Mouse (Mus musculus): ENCODE results near the gene Hbq1a. TPM values are rescaled to one million over a fixed set of nuclear protein-coding genes. Genes with fewer than 3 reads are reported as not detected.
"Not testable (repeated sequence)": the region's sequence is repeated elsewhere in the genome, so short reads cannot be mapped to it uniquely, and the experiment has no call there.

The Hbq1a gene
- polyA plus RNA-seq, 1 experiment from 2014 or later: 0.94 TPM

DNA sequence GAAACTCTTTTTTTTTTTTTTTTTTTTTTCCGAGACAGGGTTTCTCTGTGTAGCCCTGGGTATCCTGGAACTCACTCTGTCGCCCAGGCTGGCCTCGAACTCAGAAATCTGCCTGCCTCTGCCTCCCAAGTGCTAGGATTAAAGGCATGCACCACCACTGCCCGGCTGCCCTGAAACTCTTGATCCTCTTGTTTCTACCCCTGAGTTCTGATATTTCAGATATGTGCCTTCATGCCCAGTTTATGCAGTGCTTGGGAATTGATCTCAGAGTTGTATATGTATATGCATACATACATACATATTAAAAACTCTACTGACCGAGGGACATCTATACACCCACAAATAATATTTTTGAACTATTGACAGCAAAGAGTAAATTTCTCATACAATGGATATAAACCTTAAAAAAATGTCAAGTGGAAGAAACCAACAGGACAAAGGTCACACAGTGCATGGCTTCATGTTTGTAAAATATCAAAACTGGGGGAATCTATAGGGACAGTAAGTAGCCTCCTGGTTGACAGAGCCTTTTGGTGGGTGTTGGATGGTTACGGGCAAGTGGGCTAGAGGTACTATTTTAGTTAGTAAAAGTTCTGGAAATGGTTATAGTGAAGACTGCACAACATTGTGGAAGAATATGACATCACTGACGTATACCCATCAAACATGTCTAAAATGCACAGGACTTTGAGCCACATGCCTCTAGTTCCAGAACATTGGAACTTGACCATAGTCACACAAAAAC lies 14.7 kb upstream of the Hbq1a start:
- no peak for TF ChIP-seq CTCF (IDR thresholded peaks at IDR 0.05)
- TF ChIP-seq EP300 (IDR thresholded peaks at IDR 0.05): no peak
- H3K9ac ChIP-seq (replicated peaks; ENCODE audit: low read depth): no peak overlapping the region
- no peaks in the 10 kb centered on the region for H3K4me1 ChIP-seq (ENCODE audit: insufficient read depth, low read depth, low read length)
- ATAC-seq: no peak
- no peaks in the 10 kb centered on the region for H3K27me3 ChIP-seq (replicated peaks; ENCODE audit: insufficient read depth, low read length)
- no peaks in the 10 kb centered on the region for H3K9me3 ChIP-seq (ENCODE audit: low read length)
- no peaks in the 10 kb centered on the region for H3K36me3 ChIP-seq (ENCODE audit: insufficient read depth, low read length)
- no peak overlapping the region for H3K4me3 ChIP-seq (ENCODE audit: low read depth, low read length)
- no peak overlapping the region for H3K4me2 ChIP-seq (replicated peaks; ENCODE audit: low read depth, low read length)
- 71% methylated on average over 7 of the region's 7 CpGs for WGBS
- no peak for DNase-seq (ENCODE audit: low spot score)
- H3K27ac ChIP-seq (ENCODE audit: low read length): no peak overlapping the region

DNA sequence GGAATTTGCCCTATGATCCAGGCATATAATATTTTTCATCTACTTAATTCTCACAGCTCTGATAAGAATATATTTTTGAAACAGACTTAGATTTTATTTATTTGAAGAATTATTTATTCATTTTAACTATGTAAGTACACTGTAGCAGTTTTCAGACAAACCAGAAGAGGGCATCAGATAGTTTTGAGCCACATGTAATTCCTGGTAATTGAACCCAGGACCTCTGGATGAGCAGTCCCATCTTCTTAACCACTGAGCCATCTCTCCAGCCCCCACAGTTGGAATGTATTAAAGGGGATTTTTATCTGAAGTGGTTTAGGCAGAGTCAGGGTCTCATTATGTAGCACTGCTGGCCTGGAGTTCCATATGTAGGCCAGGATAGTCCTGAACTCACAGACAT lies 14.0 kb upstream of the Hbq1a start:
- H3K4me2 ChIP-seq (replicated peaks; ENCODE audit: low read depth, low read length); H3K27ac ChIP-seq (ENCODE audit: low read length); ATAC-seq; DNase-seq (ENCODE audit: low spot score); H3K9ac ChIP-seq (replicated peaks; ENCODE audit: low read depth); H3K36me3 ChIP-seq (ENCODE audit: insufficient read depth, low read length); H3K4me1 ChIP-seq (ENCODE audit: insufficient read depth, low read depth, low read length); H3K4me3 ChIP-seq (ENCODE audit: low read depth, low read length); H3K27me3 ChIP-seq (replicated peaks; ENCODE audit: insufficient read depth, low read length); H3K9me3 ChIP-seq (ENCODE audit: low read length): not testable (repeated sequence)

DNA sequence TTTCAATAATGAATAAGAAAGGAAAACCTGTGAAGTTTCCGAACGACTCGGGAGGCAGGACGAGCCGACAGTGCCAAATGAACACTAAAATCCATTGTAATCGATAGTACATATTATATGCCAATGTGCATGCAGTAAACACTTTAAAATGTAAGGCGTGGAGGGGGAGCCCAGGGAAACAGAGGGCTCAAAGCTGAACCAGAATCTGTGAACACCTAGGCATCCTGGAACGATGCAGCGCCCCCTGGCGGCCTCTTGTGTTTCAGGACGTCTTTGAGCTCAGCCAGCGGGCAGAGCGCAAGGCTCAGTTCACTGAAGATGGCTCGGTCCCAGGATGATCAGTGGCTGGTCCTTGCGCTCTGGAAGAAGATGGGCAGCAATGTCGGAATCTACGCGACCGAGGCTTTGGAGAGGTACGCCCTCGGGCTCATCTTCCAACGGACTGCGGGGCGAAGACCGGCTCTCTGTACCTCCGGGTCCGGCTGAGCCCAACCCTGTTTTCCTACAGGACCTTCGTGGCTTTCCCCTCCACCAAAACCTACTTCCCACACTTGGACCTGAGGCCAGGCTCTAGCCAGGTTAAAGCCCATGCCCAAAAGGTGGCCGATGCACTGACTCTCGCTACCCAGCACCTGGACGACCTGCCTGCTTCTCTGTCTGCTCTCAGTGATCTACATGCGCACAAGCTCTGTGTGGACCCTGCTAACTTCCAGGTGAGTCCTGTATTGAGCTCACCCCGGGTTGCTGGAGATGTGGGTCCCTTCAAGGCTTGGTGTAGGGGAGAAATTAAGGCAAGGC lies 13.0 kb upstream of the Hbq1a start, which contains the start of gene Hbq1b:
TSS of gene Hbq1b (plus strand) at position 271 of the 798 bp plus-strand sequence.
- not testable (repeated sequence) for H3K27ac ChIP-seq (ENCODE audit: low read length); H3K9ac ChIP-seq (replicated peaks; ENCODE audit: low read depth); H3K9me3 ChIP-seq (ENCODE audit: low read length); H3K36me3 ChIP-seq (ENCODE audit: insufficient read depth, low read length); H3K4me3 ChIP-seq (ENCODE audit: low read depth, low read length); H3K4me1 ChIP-seq (ENCODE audit: insufficient read depth, low read depth, low read length); H3K27me3 ChIP-seq (replicated peaks; ENCODE audit: insufficient read depth, low read length)
- 22% methylated on average over 29 of the region's 33 CpGs for WGBS
- peak; percentile 63 for ATAC-seq
- peak; percentile 51 for DNase-seq (ENCODE audit: low spot score)
- H3K4me2 ChIP-seq (replicated peaks; ENCODE audit: low read depth, low read length): 0 out of 2 replicates have a peak within 1 kb of the TSS, but pooled peaks have one; percentile 17
- TF ChIP-seq CTCF (IDR thresholded peaks at IDR 0.05): peak; percentile 79

DNA sequence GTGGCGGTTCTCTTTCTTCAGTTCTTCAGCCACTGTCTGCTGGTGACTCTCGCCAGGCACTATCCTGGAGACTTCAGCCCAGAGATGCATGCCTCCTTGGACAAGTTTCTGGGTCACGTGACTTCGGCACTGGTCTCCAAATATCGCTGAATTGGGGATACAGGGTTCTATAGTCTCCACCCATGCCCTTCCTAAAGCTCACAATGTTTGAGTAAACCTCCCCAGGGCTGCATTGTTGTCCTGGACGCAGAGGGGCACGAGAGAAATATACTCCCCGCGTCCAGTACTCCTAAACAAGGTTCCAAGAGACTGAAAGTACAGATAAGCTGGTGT lies 12.4 kb upstream of the Hbq1a start:
- no peak overlapping the region for H3K9ac ChIP-seq (replicated peaks; ENCODE audit: low read depth)
- no peak; the same call in 1 of the 2 replicates for ATAC-seq
- TF ChIP-seq EP300 (IDR thresholded peaks at IDR 0.05) (no peak), CTCF (IDR thresholded peaks at IDR 0.05) (no peak)
- no peak overlapping the region for H3K4me3 ChIP-seq (ENCODE audit: low read depth, low read length)
- H3K27ac ChIP-seq (ENCODE audit: low read length): no peak overlapping the region
- H3K36me3 ChIP-seq (ENCODE audit: insufficient read depth, low read length): no peaks in the 10 kb centered on the region
- DNase-seq (ENCODE audit: low spot score): no peak
- 69% methylated on average over 9 of the region's 9 CpGs for WGBS
- no peaks in the 10 kb centered on the region for H3K4me1 ChIP-seq (ENCODE audit: insufficient read depth, low read depth, low read length)
- no peaks in the 10 kb centered on the region for H3K9me3 ChIP-seq (ENCODE audit: low read length)
- no peak overlapping the region for H3K4me2 ChIP-seq (replicated peaks; ENCODE audit: low read depth, low read length)
- H3K27me3 ChIP-seq (replicated peaks; ENCODE audit: insufficient read depth, low read length): no peaks in the 10 kb centered on the region

DNA sequence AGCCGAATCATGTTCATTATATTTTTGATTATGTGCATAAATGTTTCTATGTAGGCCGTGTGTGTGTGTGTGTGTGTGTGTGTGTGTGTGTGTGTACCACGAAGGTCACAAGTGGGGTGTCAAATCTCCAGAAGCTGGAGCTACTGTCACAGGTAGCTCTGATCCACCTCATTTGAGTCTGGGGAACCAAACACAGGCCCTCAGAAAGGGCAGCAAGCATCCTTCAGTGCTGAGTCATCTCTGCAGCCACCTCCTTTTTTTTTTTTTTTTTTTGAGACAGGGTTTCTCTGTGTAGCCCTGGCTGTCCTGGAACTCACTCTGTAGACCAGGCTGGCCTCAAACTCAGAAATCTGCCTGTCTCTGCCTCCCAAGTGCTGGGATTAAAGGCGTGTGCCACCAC lies 7.0 kb upstream of the Hbq1a start:
- not testable (repeated sequence) for H3K27me3 ChIP-seq (replicated peaks; ENCODE audit: insufficient read depth, low read length); DNase-seq (ENCODE audit: low spot score); H3K36me3 ChIP-seq (ENCODE audit: insufficient read depth, low read length); H3K4me1 ChIP-seq (ENCODE audit: insufficient read depth, low read depth, low read length); H3K4me2 ChIP-seq (replicated peaks; ENCODE audit: low read depth, low read length); H3K4me3 ChIP-seq (ENCODE audit: low read depth, low read length); H3K9me3 ChIP-seq (ENCODE audit: low read length); H3K9ac ChIP-seq (replicated peaks; ENCODE audit: low read depth); H3K27ac ChIP-seq (ENCODE audit: low read length); ATAC-seq
- WGBS: 70% methylated on average over 4 of the region's 4 CpGs

DNA sequence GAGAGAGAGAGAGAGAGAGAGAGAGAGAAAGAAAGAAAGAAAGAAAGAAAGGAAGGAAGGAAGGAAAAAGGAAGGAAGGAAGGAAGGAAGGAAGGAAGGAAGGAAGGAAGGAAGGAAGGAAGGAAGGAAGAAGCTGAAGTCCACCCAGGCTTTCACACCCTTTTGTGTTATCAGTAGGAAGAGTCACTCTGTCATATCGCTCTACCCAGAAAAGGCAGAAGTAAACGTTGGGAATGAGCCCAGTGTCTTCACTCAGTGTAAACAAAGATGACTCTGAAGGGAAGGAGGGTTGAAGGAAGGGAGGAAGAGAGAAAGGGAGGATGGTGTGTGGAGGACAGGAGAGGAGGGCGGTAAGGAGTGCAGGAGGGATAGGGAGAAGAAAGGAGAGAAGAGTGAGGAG lies 6.4 kb upstream of the Hbq1a start:
- ATAC-seq; H3K36me3 ChIP-seq (ENCODE audit: insufficient read depth, low read length); H3K27me3 ChIP-seq (replicated peaks; ENCODE audit: insufficient read depth, low read length); H3K4me1 ChIP-seq (ENCODE audit: insufficient read depth, low read depth, low read length); H3K9me3 ChIP-seq (ENCODE audit: low read length); H3K9ac ChIP-seq (replicated peaks; ENCODE audit: low read depth); H3K4me3 ChIP-seq (ENCODE audit: low read depth, low read length); H3K4me2 ChIP-seq (replicated peaks; ENCODE audit: low read depth, low read length); H3K27ac ChIP-seq (ENCODE audit: low read length); DNase-seq (ENCODE audit: low spot score): not testable (repeated sequence)
- WGBS: 18% methylated on average over 2 of the region's 3 CpGs

DNA sequence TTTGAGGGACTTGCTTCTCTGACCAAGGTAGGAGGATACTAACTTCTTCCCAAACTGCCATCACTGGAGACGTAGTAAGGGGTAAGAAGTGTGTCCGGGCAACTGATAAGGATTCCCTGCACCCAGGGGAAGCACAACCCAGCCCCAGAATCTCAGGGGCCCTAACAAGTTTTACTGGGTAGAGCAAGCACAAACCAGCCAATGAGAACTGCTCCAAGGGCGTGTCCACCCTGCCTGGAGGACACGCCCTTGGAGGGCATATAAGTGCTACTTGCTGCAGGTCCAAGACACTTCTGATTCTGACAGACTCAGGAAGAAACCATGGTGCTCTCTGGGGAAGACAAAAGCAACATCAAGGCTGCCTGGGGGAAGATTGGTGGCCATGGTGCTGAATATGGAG lies 3.7 kb upstream of the Hbq1a start, which contains the start of gene Hba-a2:
TSS of gene Hba-a2 (plus strand) at position 287 of the 400 bp plus-strand sequence.
- H3K4me2 ChIP-seq (replicated peaks; ENCODE audit: low read depth, low read length); H3K9ac ChIP-seq (replicated peaks; ENCODE audit: low read depth); H3K27ac ChIP-seq (ENCODE audit: low read length); H3K4me1 ChIP-seq (ENCODE audit: insufficient read depth, low read depth, low read length); H3K4me3 ChIP-seq (ENCODE audit: low read depth, low read length); H3K27me3 ChIP-seq (replicated peaks; ENCODE audit: insufficient read depth, low read length); H3K36me3 ChIP-seq (ENCODE audit: insufficient read depth, low read length); H3K9me3 ChIP-seq (ENCODE audit: low read length); DNase-seq (ENCODE audit: low spot score): not testable (repeated sequence)
- WGBS: no CpG with 5 or more reads among the region's 4 CpGs
- peak; percentile 75 for ATAC-seq

DNA sequence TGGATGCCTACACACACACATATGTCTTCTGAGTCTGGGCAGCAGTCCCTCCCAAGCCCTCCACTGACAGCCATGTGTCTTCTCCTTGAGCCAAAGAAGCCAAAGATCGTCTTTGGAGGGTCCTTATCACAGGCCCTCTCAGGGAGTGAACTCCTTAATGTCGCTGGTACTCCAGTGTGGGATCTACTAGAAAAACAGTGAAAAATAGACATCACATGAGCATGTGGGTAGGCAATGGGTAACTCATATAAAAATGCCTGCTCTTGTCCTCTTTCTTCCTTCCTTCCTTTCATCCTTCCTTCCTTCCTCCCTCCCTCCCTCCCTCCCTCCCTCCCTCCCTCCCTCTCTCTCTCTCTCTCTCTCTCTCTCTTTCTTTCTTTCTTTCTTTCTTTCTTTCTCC lies 2.5 kb upstream of the Hbq1a start:
- H3K4me1 ChIP-seq (ENCODE audit: insufficient read depth, low read depth, low read length); H3K4me3 ChIP-seq (ENCODE audit: low read depth, low read length); ATAC-seq; DNase-seq (ENCODE audit: low spot score); H3K9ac ChIP-seq (replicated peaks; ENCODE audit: low read depth); H3K4me2 ChIP-seq (replicated peaks; ENCODE audit: low read depth, low read length); H3K36me3 ChIP-seq (ENCODE audit: insufficient read depth, low read length); H3K27me3 ChIP-seq (replicated peaks; ENCODE audit: insufficient read depth, low read length); H3K9me3 ChIP-seq (ENCODE audit: low read length); H3K27ac ChIP-seq (ENCODE audit: low read length): not testable (repeated sequence)
- WGBS: 11% methylated on average over 2 of the region's 2 CpGs

All from lung, postnatal 0 days (tissue).